Mouse (Mus musculus) layer of hippocampus, adult 6 months (tissue): ENCODE results near the gene Ssxb2. TPM values are rescaled to one million over a fixed set of nuclear protein-coding genes. Genes with fewer than 3 reads are reported as not detected.

ENCODE experiments used
- long read RNA-seq, 2 experiments: library from polyadenylated mRNA; unstranded; transcript quantifications; one replicate each; pipeline ENCODE4 v2.0.0; 2019 to 2020
- polyA plus RNA-seq: library from polyadenylated mRNA; unstranded; fragments of <200 nt; fragmentation: Nextera tagmentation; gene quantifications from 2 replicates; pipeline ENCODE4 v1.2.3, GENCODE M21; 2021

Gene Ssxb2
- not detected in 2 replicates for polyA plus RNA-seq
- long read RNA-seq, experiment 1 = 0 reads
- long read RNA-seq, experiment 2 = 0 reads

GRCm38 (mm10) chrX:8461626-8462025 lies at the start of gene Ssxb2:
Gene Ssxb2 (minus strand): TSS chrX:8461726.

DNA sequence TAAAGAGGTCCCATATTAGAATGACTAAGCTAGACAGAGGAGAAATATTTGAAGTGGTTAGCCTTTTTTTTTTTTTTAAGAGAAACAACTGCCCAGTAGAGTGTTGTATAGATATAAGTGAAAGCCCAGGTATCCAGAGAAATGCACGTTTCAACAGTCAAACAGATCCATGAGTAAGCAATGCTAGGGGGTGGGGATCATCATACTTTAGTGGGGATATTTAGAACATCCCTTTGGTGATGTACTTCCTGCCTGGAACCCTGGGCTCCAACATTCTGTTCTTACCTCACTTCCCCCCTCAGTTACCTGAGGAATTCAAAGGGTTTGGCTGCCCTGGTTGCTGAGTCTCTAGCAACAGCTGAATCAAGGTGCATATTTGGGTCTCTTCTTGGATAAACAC lies 48.5 kb downstream of the Ssxb2 start, which contains the start of gene Ssxb1:
Gene Ssxb1 (plus strand): TSS at position 301 of the 400 bp plus-strand sequence.

Other genes with a start within 250 kb of the Ssxb2 start
- 29.7 and 33.4 TPM in 2 replicates for gene Ftsj1, start 209.3 kb downstream of the Ssxb2 start, polyA plus RNA-seq
- gene Slc38a5, start 190.6 kb downstream of the Ssxb2 start, polyA plus RNA-seq = 2.9 and 6.3 TPM in 2 replicates
- gene Ssxb10, start 134.3 kb downstream of the Ssxb2 start, polyA plus RNA-seq = not detected in 2 replicates
- gene Ssxb9, start 94.7 kb downstream of the Ssxb2 start, polyA plus RNA-seq = not detected in 2 replicates
- not detected in 2 replicates for gene Ssxb1, start 48.4 kb downstream of the Ssxb2 start, polyA plus RNA-seq
- gene Gm14459, start 63.2 kb upstream of the Ssxb2 start, polyA plus RNA-seq = not detected in 2 replicates
- not detected in 2 replicates for gene Ssxb6, start 86.5 kb upstream of the Ssxb2 start, polyA plus RNA-seq
- gene Ssxb3, start 130.1 kb upstream of the Ssxb2 start, polyA plus RNA-seq = not detected in 2 replicates
- not detected in 2 replicates for gene Ssxb8, start 229.1 kb upstream of the Ssxb2 start, polyA plus RNA-seq